Mouse (Mus musculus) C2C12 (cell line): ENCODE measurements around the gene Rpl22l1. TPM values are rescaled to one million over a fixed set of nuclear protein-coding genes. Genes with fewer than 3 reads are reported as not detected.

Experiments used
- H3K27me3 ChIP-seq: one replicate; pipeline ENCODE4 v1.6.1; 2011; ENCODE audit not compliant: control insufficient read depth, insufficient read depth, insufficient read length
- H3K36me3 ChIP-seq: one replicate; pipeline ENCODE4 v1.6.1; 2011; ENCODE audit not compliant: control insufficient read depth, insufficient read depth
- H3K4me3 ChIP-seq: one replicate; pipeline ENCODE4 v1.5.1; 2011; ENCODE audit warnings: mild to moderate bottlenecking, control low read depth; ENCODE audit not compliant: poor library complexity, insufficient read depth, severe bottlenecking
- H3K79me2 ChIP-seq: one replicate; pipeline ENCODE4 v1.6.1; 2011; ENCODE audit not compliant: control insufficient read depth, insufficient read depth
- H3K79me3 ChIP-seq: one replicate; pipeline ENCODE4 v1.6.1; 2011; ENCODE audit warnings: low read depth, control low read depth
- H3ac ChIP-seq: one replicate; pipeline ENCODE3; 2011; ENCODE audit warnings: low read depth; ENCODE audit not compliant: control insufficient read depth, insufficient read length
- CEBPB ChIP-seq: IDR thresholded peaks from one replicate; pipeline ENCODE4 v1.6.1; 2011; ENCODE audit warnings: low read depth, mild to moderate bottlenecking, control low read depth, moderate library complexity
- CTCF ChIP-seq: IDR thresholded peaks from one replicate; pipeline ENCODE4 v1.5.1; 2011; ENCODE audit not compliant: control insufficient read depth, insufficient read depth, insufficient read length
- FOSL1 ChIP-seq: IDR thresholded peaks from one replicate; pipeline ENCODE4 v1.8.0; 2011; ENCODE audit warnings: mild to moderate bottlenecking, low read length; ENCODE audit not compliant: poor library complexity, insufficient read depth, severe bottlenecking
- MAX ChIP-seq: IDR thresholded peaks from one replicate; pipeline ENCODE4 v1.6.1; 2011; ENCODE audit warnings: mild to moderate bottlenecking, control low read depth
- MYOD1 ChIP-seq: IDR thresholded peaks from one replicate; pipeline ENCODE4 v1.6.1; 2011; ENCODE audit warnings: low read depth; ENCODE audit not compliant: control insufficient read depth, insufficient read length
- MYOG ChIP-seq: IDR thresholded peaks from one replicate; pipeline ENCODE4 v1.6.1; 2011; ENCODE audit not compliant: control insufficient read depth, insufficient read length; ENCODE audit errors: extremely low read depth
- USF1 ChIP-seq: IDR thresholded peaks from one replicate; pipeline ENCODE4 v1.6.1; 2011; ENCODE audit warnings: low read depth, mild to moderate bottlenecking, control low read depth, moderate library complexity
- polyA plus RNA-seq: library from polyadenylated mRNA; unstranded; fragments of >200 nt; fragmentation: generic; extraction: Trizol; gene quantifications from one replicate; pipeline ENCODE4 v1.2.1, GENCODE M21; 2012; ENCODE audit warnings: missing spikeins

Gene Rpl22l1
- polyA plus RNA-seq, 1 experiment = 265 TPM

GRCm38 (mm10) chr3:28781848-28782247 is 23.4 kb upstream of the Rpl22l1 start:
- Histone ChIP-seq H3K79me2 (no peaks in the 10 kb centered on the region), H3ac (peak overlapping the region; percentile 61), H3K36me3 (no peaks in the 10 kb centered on the region), H3K27me3 (no peaks in the 10 kb centered on the region), H3K79me3 (no peaks in the 10 kb centered on the region), H3K4me3 (peak overlapping the region; percentile 30)
- TF ChIP-seq MYOD1 = no peak
- TF ChIP-seq CTCF = no peak

DNA sequence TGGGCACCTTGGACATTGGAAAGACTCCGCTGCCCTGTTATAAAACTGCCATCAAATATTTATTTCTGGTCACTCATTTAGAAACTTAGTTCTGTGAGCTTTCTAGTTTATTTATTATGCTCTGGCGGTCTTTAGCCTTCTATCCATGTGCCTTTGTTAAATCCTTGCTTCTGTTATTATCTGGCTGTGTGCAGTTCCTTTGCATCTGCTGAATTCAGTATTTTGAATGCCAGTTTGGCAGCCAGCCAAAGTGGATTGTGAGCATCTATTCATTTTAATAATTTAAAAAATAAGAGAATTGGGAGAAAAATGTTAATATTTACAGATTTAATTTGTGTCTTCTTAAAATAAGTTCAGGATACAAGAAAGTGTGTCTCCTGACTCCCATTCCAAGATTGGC is 21.1 kb upstream of the Rpl22l1 start:
- no peaks in the 10 kb centered on the region for H3K79me3 ChIP-seq
- no peak for TF ChIP-seq CTCF
- no peak for TF ChIP-seq CEBPB
- no peak for TF ChIP-seq MYOG
- no peaks in the 10 kb centered on the region for H3K27me3 ChIP-seq
- H3ac ChIP-seq = no peak overlapping the region
- no peak overlapping the region for H3K4me3 ChIP-seq
- no peaks in the 10 kb centered on the region for H3K36me3 ChIP-seq
- no peaks in the 10 kb centered on the region for H3K79me2 ChIP-seq

DNA sequence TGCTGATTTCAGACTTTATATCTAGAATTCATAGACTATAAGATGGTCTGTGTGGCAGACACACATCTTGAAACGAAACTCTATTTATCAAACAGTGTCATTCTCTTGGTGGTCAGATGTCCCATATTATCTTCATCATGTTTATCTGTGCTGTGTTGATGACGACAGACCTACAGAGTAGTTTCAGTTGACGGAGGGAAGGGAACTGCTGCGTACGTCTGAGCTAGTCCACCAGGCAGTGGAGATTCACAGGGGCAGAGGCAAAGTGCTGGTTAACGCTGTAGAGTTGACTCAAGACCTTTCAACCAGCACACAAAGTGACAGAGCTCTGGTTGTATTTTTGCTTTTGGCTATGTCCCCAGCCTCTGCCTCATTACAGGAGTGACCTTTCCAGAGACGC is 10.4 kb upstream of the Rpl22l1 start:
- Histone ChIP-seq H3K79me2 (no peaks in the 10 kb centered on the region), H3ac (no peak overlapping the region), H3K27me3 (no peaks in the 10 kb centered on the region), H3K4me3 (no peak overlapping the region), H3K79me3 (no peaks in the 10 kb centered on the region), H3K36me3 (no peaks in the 10 kb centered on the region)
- no peak for TF ChIP-seq USF1
- no peak for TF ChIP-seq CTCF
- no peak for TF ChIP-seq CEBPB
- no peak for TF ChIP-seq FOSL1

DNA sequence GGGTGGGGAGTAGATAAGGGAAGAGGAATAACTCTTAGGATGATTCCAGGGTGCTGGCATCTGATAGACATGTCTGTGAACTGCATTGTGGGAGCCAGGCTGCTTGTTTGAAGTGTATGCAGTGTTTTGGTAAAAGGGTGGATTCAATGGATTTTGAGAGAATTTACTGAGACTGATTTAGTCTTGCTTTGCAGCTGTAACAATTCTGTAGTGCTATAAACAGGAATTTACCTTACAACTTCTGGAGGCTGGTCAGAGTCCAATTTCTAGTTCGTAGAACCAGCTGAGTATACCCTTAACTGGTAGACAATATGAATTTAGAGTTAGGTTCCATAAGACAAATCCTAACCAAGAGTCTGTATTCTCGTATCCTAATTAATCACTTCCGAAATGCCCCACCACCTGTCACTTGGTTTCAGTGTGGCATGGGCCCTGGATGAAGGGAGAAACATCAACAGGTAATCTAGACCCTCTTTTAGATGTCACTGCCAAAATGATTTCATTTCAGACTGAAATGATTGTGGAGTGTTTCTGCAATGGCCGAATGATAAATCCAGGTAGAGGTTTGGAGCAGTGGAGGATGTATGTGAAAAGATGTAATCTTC is 2.9 kb downstream of the Rpl22l1 start:
- Histone ChIP-seq H3K79me3 (peaks cover 19% of the 10 kb centered on the region), H3K4me3 (no peak overlapping the region), H3ac (no peak overlapping the region), H3K27me3 (no peaks in the 10 kb centered on the region), H3K36me3 (peaks cover 34% of the 10 kb centered on the region), H3K79me2 (peaks cover 31% of the 10 kb centered on the region)
- TF ChIP-seq FOSL1 (no peak), MAX (no peak), CEBPB (no peak), MYOD1 (no peak), USF1 (no peak), CTCF (no peak)

GRCm38 (mm10) chr3:28811441-28811840 is 6.2 kb downstream of the Rpl22l1 start:
- TF ChIP-seq USF1 (no peak), MYOD1 (no peak), MAX (no peak), FOSL1 (no peak), MYOG (no peak)
- Histone ChIP-seq H3K79me2 (peaks cover 19% of the 10 kb centered on the region), H3K4me3 (no peak overlapping the region), H3K36me3 (peaks cover 29% of the 10 kb centered on the region), H3K27me3 (no peaks in the 10 kb centered on the region), H3K79me3 (peaks cover 11% of the 10 kb centered on the region), H3ac (no peak overlapping the region)

GRCm38 (mm10) chr3:28814361-28814760 is 9.1 kb downstream of the Rpl22l1 start:
- TF ChIP-seq FOSL1 = no peak
- no peak for TF ChIP-seq MAX
- TF ChIP-seq MYOD1 = no peak
- no peak for TF ChIP-seq CEBPB
- TF ChIP-seq MYOG = no peak
- TF ChIP-seq USF1 = no peak
- no peak for TF ChIP-seq CTCF
- Histone ChIP-seq H3K36me3 (no peaks in the 10 kb centered on the region), H3K79me3 (no peaks in the 10 kb centered on the region)

More at GRCm38 (mm10) chr3:28814361-28814760, 9.1 kb downstream of the Rpl22l1 start:
- no peak overlapping the region for H3ac ChIP-seq
- H3K4me3 ChIP-seq = no peak overlapping the region
- H3K79me2 ChIP-seq = no peaks in the 10 kb centered on the region
- H3K27me3 ChIP-seq = no peaks in the 10 kb centered on the region
